Mouse (Mus musculus) liver, adult 2 months (tissue): Measurements from ENCODE around the gene Efcab5.

Experiments used
- CTCF ChIP-seq: fragments of 200-500 bp; IDR thresholded peaks from 2 replicates; pipeline ENCODE4 v1.5.1; 2011; ENCODE audit warnings: low read depth, low read length, control low read depth
- POLR2A ChIP-seq: fragments of 200-500 bp; IDR thresholded peaks from 2 replicates; pipeline ENCODE4 v1.6.1; 2011; ENCODE audit warnings: low read length, control low read depth; ENCODE audit not compliant: insufficient read depth; ENCODE audit errors: extremely low read depth

DNA sequence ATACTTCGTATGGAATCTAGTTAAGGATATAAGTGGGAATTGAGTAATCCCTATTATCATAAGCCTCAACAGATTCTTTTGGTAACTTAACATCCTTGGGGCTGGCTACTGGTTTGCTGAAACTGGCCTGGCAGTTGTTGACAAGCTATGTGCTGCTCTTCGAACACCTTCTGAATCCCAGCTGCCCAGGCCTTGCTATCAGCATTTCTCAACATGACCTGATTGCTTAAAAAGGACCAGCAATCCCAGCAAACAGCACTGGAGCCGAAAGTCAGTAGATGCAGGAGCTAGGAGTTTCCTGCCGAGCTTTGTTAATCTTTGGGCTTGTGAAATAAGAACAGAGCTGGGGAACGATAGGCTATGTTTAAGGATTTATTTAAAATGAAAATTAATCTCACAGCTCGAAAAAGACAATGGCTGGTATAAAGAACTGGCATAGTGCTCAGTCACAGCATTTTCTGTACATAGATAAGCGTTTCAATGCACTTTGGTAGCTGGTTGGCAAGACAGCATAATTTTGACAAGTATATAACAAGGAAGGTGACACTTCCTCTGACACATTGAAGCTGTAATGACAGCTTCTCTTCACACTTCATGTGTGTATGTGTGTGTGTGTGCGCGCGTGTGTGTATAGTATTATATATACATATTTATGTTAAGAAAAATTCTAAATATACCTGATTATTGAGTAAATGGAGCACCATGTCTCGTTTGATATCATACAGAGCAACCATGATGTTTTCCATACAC is 6.8 kb upstream of the Efcab5 start:
- TF ChIP-seq POLR2A (no peak), CTCF (no peak)
